Mouse (Mus musculus) gastrocnemius, adult 2 months (tissue): ENCODE results near the gene Olfr56. TPM values are rescaled to one million over a fixed set of nuclear protein-coding genes. Genes with fewer than 3 reads are reported as not detected.

Source experiments
- DNase-seq: peaks from one replicate; pipeline ENCODE4 v3.0.0; 2022
- H3K27ac ChIP-seq: fragments of 200-600 bp; 2 replicates; pipeline ENCODE4 v1.8.1; 2022; ENCODE audit warnings: mild to moderate bottlenecking
- H3K4me3 ChIP-seq: fragments of 200-600 bp; 2 replicates; pipeline ENCODE4 v1.8.1; 2022; ENCODE audit warnings: mild to moderate bottlenecking, moderate library complexity
- CTCF ChIP-seq: fragments of 200-600 bp; IDR thresholded peaks from 2 replicates; pipeline ENCODE4 v1.8.1; 2022; ENCODE audit warnings: antibody characterized with exemption, mild to moderate bottlenecking, moderate library complexity
- intact Hi-C: fragments of 180-260 bp; cut with DNase I; formaldehyde crosslinking; loops from one replicate; pipeline ENCODE4 v1.15.1; 2025
- total RNA-seq, 2 experiments: library from RNA; stranded (reverse); gene quantifications; 2 replicates each; pipeline ENCODE4 v1.2.3; 2021

Gene Olfr56
- total RNA-seq, 2 experiments from 2014 or later = not detected

- no peak overlapping the region for H3K27ac ChIP-seq
- DNase-seq = no peak
- intact Hi-C loops = no loop called here
- H3K4me3 ChIP-seq = no peak overlapping the region
- no peak for TF ChIP-seq CTCF
Measured at GRCm38 (mm10) chr11:49091171-49091570, 112.5 kb downstream of the Olfr56 start.

- DNase-seq = no peak
- Histone ChIP-seq H3K27ac (no peak overlapping the region), H3K4me3 (no peak overlapping the region)
- intact Hi-C loops = no loop called here
- no peak for TF ChIP-seq CTCF
Measured at GRCm38 (mm10) chr11:49092053-49092586, 113.4 kb downstream of the Olfr56 start.

- DNase-seq = no peak
- Histone ChIP-seq H3K4me3 (no peak overlapping the region), H3K27ac (no peak overlapping the region)
- intact Hi-C loops = no loop called here
- TF ChIP-seq CTCF = no peak
Measured at GRCm38 (mm10) chr11:49092786-49093185, 114.1 kb downstream of the Olfr56 start.

- intact Hi-C loops = no loop called here
- no peak for TF ChIP-seq CTCF
- H3K27ac ChIP-seq = no peak overlapping the region
Measured at GRCm38 (mm10) chr11:49093861-49094660, 115.4 kb downstream of the Olfr56 start.

GRCm38 (mm10) chr11:49095367-49095766, 116.7 kb downstream of the Olfr56 start:
- no peak for TF ChIP-seq CTCF
- Histone ChIP-seq H3K4me3 (no peak overlapping the region), H3K27ac (no peak overlapping the region)
- DNase-seq = no peak
- intact Hi-C loops = no loop called here

More at GRCm38 (mm10) chr11:49093861-49094660, 115.4 kb downstream of the Olfr56 start:
- H3K4me3 ChIP-seq = no peak overlapping the region
- DNase-seq = no peak

- Histone ChIP-seq H3K27ac (no peak overlapping the region), H3K4me3 (no peak overlapping the region)
- intact Hi-C loops = no loop called here
- no peak for TF ChIP-seq CTCF
- DNase-seq = no peak
Measured at GRCm38 (mm10) chr11:49100409-49100808, 121.7 kb downstream of the Olfr56 start.

- H3K4me3 ChIP-seq = no peak overlapping the region
- intact Hi-C loops = no loop called here
- TF ChIP-seq CTCF = no peak
- no peak overlapping the region for H3K27ac ChIP-seq
- DNase-seq = no peak
Measured at GRCm38 (mm10) chr11:49101500-49101899, 122.8 kb downstream of the Olfr56 start.

- H3K27ac ChIP-seq = no peak overlapping the region
- DNase-seq = peak; percentile 88
- peak; percentile 88 for TF ChIP-seq CTCF
- intact Hi-C loops = loop anchor here (1.0 kb wide), 1 partner anchor 229 kb away; no protein-coding TSS in a partner anchor
- no peak overlapping the region for H3K4me3 ChIP-seq
Measured at GRCm38 (mm10) chr11:49103047-49103693, 124.5 kb downstream of the Olfr56 start.

- DNase-seq = no peak
- intact Hi-C loops = loop anchor here (5.0 kb wide), 1 partner anchor 333 kb away; no protein-coding TSS in a partner anchor
- no peak overlapping the region for H3K4me3 ChIP-seq
- no peak overlapping the region for H3K27ac ChIP-seq
- TF ChIP-seq CTCF = peak; percentile 8; the same call in 1 of the 2 replicates
Measured at GRCm38 (mm10) chr11:49105752-49106151, 127.1 kb downstream of the Olfr56 start.

- intact Hi-C loops = loop anchor here (5.0 kb wide), 1 partner anchor 336 kb away; no protein-coding TSS in a partner anchor
- no peak for TF ChIP-seq CTCF
- DNase-seq = no peak
- Histone ChIP-seq H3K4me3 (no peak overlapping the region), H3K27ac (no peak overlapping the region)
Measured at GRCm38 (mm10) chr11:49107650-49108537, 129.2 kb downstream of the Olfr56 start.

- TF ChIP-seq CTCF = peak; percentile 66
- DNase-seq = peak; percentile 22
- Histone ChIP-seq H3K27ac (no peak overlapping the region), H3K4me3 (no peak overlapping the region)
- intact Hi-C loops = loop anchor here (5.0 kb wide), 1 partner anchor 337 kb away; no protein-coding TSS in a partner anchor
Measured at GRCm38 (mm10) chr11:49108833-49109232, 130.1 kb downstream of the Olfr56 start.

- no peak for TF ChIP-seq CTCF
Measured at GRCm38 (mm10) chr11:49111000-49111399, 132.3 kb downstream of the Olfr56 start.

More at GRCm38 (mm10) chr11:49111000-49111399, 132.3 kb downstream of the Olfr56 start:
- DNase-seq = no peak
- no peak overlapping the region for H3K27ac ChIP-seq
- no peak overlapping the region for H3K4me3 ChIP-seq
- intact Hi-C loops = no loop called here
